Mouse (Mus musculus): ENCODE results near the gene Swi5.

- TF ChIP-seq TAL1 (IDR thresholded peaks at IDR 0.05; ENCODE audit: low read length), result no peak
- no peak for TF ChIP-seq GATA1 (IDR thresholded peaks at IDR 0.05; ENCODE audit: low read length)
These were observed 35.2 kb upstream of the Swi5 start for GRCm38 (mm10) chr2:32322754-32323741.
